ENCODE assay signal across 24 mouse cellular contexts in genomic region chr2:13834989-13835388, GRCm38 (mm10). TPM values are rescaled to one million over a fixed set of nuclear protein-coding genes. Genes with fewer than 3 reads are reported as not detected.
"Had no signal": no experiment of that assay in that cellular context is flagged by ENCODE, and none has a peak within 500 bp of the region (broad histone marks: within the 10 kb centered on the region; RNA-seq: fewer than 3 reads in every experiment).

No protein-coding gene starts in this region.

- H3K9ac ChIP-seq: heart, embryonic 12.5 days; hindbrain, embryonic 13.5 days; hindbrain, embryonic 15.5 days; limb, embryonic 13.5 days; limb, embryonic 15.5 days; liver, embryonic 12.5 days; liver, embryonic 14.5 days had no signal

- DNase-seq: gastrocnemius, adult 2 months; gastrocnemius, postnatal 10 days; gastrocnemius, postnatal 25 days; heart, adult 18-20 months; heart, postnatal 10 days; heart, postnatal 4 days; kidney, adult 11 months; kidney, adult 8-10 months; kidney, postnatal 10 days; kidney, postnatal 25 days; layer of hippocampus, adult 9-11 months; layer of hippocampus, postnatal 36 days; left cerebral cortex, postnatal 4 days had no signal

- H3K27me3 ChIP-seq: heart, embryonic 12.5 days; hindbrain, embryonic 13.5 days; hindbrain, embryonic 15.5 days; limb, embryonic 13.5 days; limb, embryonic 15.5 days; liver, embryonic 12.5 days had no signal

- H3K4me1 ChIP-seq: heart, embryonic 10.5 days; heart, embryonic 12.5 days; hindbrain, embryonic 13.5 days; hindbrain, embryonic 15.5 days; limb, embryonic 13.5 days; limb, embryonic 15.5 days; liver, embryonic 12.5 days had no signal

- H3K36me3 ChIP-seq: heart, embryonic 10.5 days; heart, embryonic 12.5 days; hindbrain, embryonic 13.5 days; hindbrain, embryonic 15.5 days; limb, embryonic 13.5 days; limb, embryonic 15.5 days; liver, embryonic 12.5 days had no signal

- H3K4me2 ChIP-seq: heart, embryonic 12.5 days; hindbrain, embryonic 13.5 days; hindbrain, embryonic 15.5 days; limb, embryonic 13.5 days; limb, embryonic 15.5 days; liver, embryonic 12.5 days had no signal

- H3K4me3 ChIP-seq: gastrocnemius, adult 2 months; heart, embryonic 10.5 days; heart, embryonic 12.5 days; hindbrain, embryonic 13.5 days; hindbrain, embryonic 15.5 days; limb, embryonic 13.5 days; limb, embryonic 15.5 days; liver, embryonic 12.5 days had no signal

- H3K9me3 ChIP-seq: heart, embryonic 10.5 days; heart, embryonic 12.5 days; hindbrain, embryonic 13.5 days; hindbrain, embryonic 15.5 days; limb, embryonic 13.5 days; limb, embryonic 15.5 days; liver, embryonic 12.5 days had no signal

- ATAC-seq: hindbrain, postnatal 0 days; intestine, embryonic 16.5 days; liver, embryonic 12.5 days had no signal

- H3K27ac ChIP-seq: gastrocnemius, adult 2 months; heart, embryonic 10.5 days; hindbrain, embryonic 13.5 days; hindbrain, embryonic 15.5 days; hindbrain, postnatal 0 days; limb, embryonic 13.5 days; limb, embryonic 15.5 days; liver, embryonic 12.5 days; liver, embryonic 14.5 days had no signal

RNA-seq across cellular contexts. Expression of gene St8sia6, which starts 41.1 kb away (rescaled TPM):
- polyA plus RNA-seq: liver, adult 2 months had no signal
